Mouse (Mus musculus): ENCODE measurements at regions not wholly inside any gene's neighbourhood (a gene's known extent, or its start where the extent isn't known, plus 50 kb on each side); places are given as distances from the start of the nearest gene placed in this dataset.

DNA sequence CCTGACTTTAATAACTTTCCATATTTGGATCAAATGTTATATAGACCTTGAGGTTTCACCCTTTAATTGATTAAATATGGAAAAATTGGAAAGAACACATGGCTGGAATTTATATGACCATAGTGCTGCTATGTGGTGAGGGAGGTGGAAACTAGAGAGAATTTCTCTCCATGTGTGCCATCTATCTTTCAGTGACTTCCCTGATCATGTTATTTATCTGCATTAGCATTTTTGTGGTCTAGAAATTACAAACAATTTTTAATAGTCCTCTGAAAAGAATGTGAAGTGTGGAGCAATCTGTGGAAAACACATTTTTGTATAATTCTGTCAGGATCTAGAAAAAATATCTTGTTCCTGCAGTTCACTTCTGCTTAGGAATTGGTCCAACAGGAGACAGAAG lies 152.2 kb upstream of the Thbs1 start:
- Histone ChIP-seq H3K4me3 (ENCODE audit: insufficient read depth, poor library complexity, severe bottlenecking) (no peak overlapping the region), H3ac (ENCODE audit: control insufficient read depth, insufficient read length, low read depth) (no peak overlapping the region), H3K27me3 (ENCODE audit: control insufficient read depth, insufficient read depth, insufficient read length) (no peaks in the 10 kb centered on the region), H3K36me3 (ENCODE audit: control insufficient read depth, insufficient read depth) (no peaks in the 10 kb centered on the region), H3K79me2 (ENCODE audit: control insufficient read depth, insufficient read depth) (no peaks in the 10 kb centered on the region), H3K79me3 (ENCODE audit: low read depth) (no peaks in the 10 kb centered on the region)
- TF ChIP-seq MAX (IDR thresholded peaks at IDR 0.05) (peak; percentile 66), FOSL1 (IDR thresholded peaks at IDR 0.05; ENCODE audit: insufficient read depth, low read length, poor library complexity, severe bottlenecking) (no peak), CEBPB (IDR thresholded peaks at IDR 0.05; ENCODE audit: low read depth) (peak; percentile 96)

DNA sequence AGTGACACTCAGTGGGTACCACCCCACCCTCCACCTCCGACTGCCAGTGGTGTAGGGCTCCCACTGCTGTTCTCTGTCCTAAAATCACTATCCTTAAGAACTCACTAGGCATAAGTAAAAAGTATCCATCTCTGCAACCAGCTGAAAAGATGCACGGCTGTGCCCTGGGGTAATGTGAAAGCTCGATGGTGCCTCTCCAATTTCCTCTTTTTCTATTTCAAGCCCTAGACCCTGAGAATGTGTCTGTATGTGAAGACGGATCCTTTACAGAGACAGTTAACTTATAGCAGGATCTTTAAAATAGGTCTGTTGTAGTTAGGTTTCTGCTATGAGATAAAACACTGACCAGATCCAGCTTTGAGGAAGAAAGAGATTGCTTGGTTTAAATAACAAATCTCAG lies 149.1 kb upstream of the Thbs1 start:
- H3K79me3 ChIP-seq (ENCODE audit: low read depth) = no peaks in the 10 kb centered on the region
- no peaks in the 10 kb centered on the region for H3K36me3 ChIP-seq (ENCODE audit: control insufficient read depth, insufficient read depth)
- no peaks in the 10 kb centered on the region for H3K27me3 ChIP-seq (ENCODE audit: control insufficient read depth, insufficient read depth, insufficient read length)
- no peak overlapping the region for H3K4me3 ChIP-seq (ENCODE audit: insufficient read depth, poor library complexity, severe bottlenecking)
- no peak overlapping the region for H3ac ChIP-seq (ENCODE audit: control insufficient read depth, insufficient read length, low read depth)
- no peaks in the 10 kb centered on the region for H3K79me2 ChIP-seq (ENCODE audit: control insufficient read depth, insufficient read depth)
- no peak for TF ChIP-seq MYOD1 (IDR thresholded peaks at IDR 0.05; ENCODE audit: control insufficient read depth, insufficient read length, low read depth)
- TF ChIP-seq CEBPB (IDR thresholded peaks at IDR 0.05; ENCODE audit: low read depth) = no peak
- TF ChIP-seq FOSL1 (IDR thresholded peaks at IDR 0.05; ENCODE audit: insufficient read depth, low read length, poor library complexity, severe bottlenecking) = no peak
- no peak for TF ChIP-seq USF1 (IDR thresholded peaks at IDR 0.05; ENCODE audit: low read depth)
- no peak for TF ChIP-seq MAX (IDR thresholded peaks at IDR 0.05)
- no peak for TF ChIP-seq CTCF (IDR thresholded peaks at IDR 0.05; ENCODE audit: control insufficient read depth, insufficient read depth, insufficient read length)
- no peak for TF ChIP-seq MYOG (IDR thresholded peaks at IDR 0.05; ENCODE audit: control insufficient read depth, extremely low read depth, insufficient read length)

DNA sequence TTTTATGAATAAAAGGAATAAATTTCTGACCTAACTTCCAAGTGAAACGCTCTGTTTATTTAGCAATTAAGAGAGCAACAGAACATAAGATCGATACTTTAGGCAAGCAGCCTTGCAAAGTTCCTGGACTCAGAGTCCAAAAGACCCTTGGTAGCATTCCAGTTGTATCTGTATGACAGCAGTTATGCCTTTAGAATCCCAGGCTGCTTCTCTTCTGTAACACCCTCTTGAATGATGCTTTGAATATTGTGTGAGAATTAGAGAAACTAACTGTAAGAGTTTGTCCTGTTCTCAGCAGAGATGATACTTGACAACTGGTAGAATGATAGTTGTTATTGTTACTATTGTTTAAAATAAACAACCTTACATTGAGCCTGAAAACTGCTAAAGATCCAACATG lies 148.2 kb upstream of the Thbs1 start:
- TF ChIP-seq CEBPB (IDR thresholded peaks at IDR 0.05; ENCODE audit: low read depth) = no peak
- TF ChIP-seq MYOG (IDR thresholded peaks at IDR 0.05; ENCODE audit: control insufficient read depth, extremely low read depth, insufficient read length) = no peak
- no peak for TF ChIP-seq MAX (IDR thresholded peaks at IDR 0.05)
- no peak for TF ChIP-seq USF1 (IDR thresholded peaks at IDR 0.05; ENCODE audit: low read depth)
- TF ChIP-seq MYOD1 (IDR thresholded peaks at IDR 0.05; ENCODE audit: control insufficient read depth, insufficient read length, low read depth) = no peak
- no peak for TF ChIP-seq CTCF (IDR thresholded peaks at IDR 0.05; ENCODE audit: control insufficient read depth, insufficient read depth, insufficient read length)
- no peak for TF ChIP-seq FOSL1 (IDR thresholded peaks at IDR 0.05; ENCODE audit: insufficient read depth, low read length, poor library complexity, severe bottlenecking)
- no peaks in the 10 kb centered on the region for H3K27me3 ChIP-seq (ENCODE audit: control insufficient read depth, insufficient read depth, insufficient read length)
- no peaks in the 10 kb centered on the region for H3K36me3 ChIP-seq (ENCODE audit: control insufficient read depth, insufficient read depth)
- H3ac ChIP-seq (ENCODE audit: control insufficient read depth, insufficient read length, low read depth) = no peak overlapping the region
- H3K4me3 ChIP-seq (ENCODE audit: insufficient read depth, poor library complexity, severe bottlenecking) = no peak overlapping the region
- H3K79me2 ChIP-seq (ENCODE audit: control insufficient read depth, insufficient read depth) = no peaks in the 10 kb centered on the region
- H3K79me3 ChIP-seq (ENCODE audit: low read depth) = no peaks in the 10 kb centered on the region

DNA sequence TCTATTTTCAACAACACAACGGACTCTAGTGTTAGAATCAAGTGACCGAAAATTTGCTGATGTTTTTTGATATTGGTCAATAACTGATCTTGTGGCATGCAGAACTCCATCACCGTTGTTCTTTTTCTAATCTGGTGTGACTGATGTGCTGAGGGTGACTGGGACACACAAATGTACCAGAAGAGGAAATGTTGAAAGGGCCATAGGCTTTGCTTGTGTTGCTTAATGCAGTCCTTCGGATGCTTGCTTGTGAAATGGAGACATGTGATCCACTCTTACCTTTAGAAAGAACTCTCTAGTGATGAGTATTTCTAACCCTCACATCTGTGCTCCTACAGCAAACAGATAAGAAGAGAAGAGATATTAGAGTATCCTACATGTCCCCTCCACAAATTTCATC lies 145.9 kb upstream of the Thbs1 start:
- no peak overlapping the region for H3ac ChIP-seq (ENCODE audit: control insufficient read depth, insufficient read length, low read depth)
- no peak overlapping the region for H3K4me3 ChIP-seq (ENCODE audit: insufficient read depth, poor library complexity, severe bottlenecking)
- no peaks in the 10 kb centered on the region for H3K36me3 ChIP-seq (ENCODE audit: control insufficient read depth, insufficient read depth)
- no peaks in the 10 kb centered on the region for H3K79me3 ChIP-seq (ENCODE audit: low read depth)
- TF ChIP-seq MYOD1 (IDR thresholded peaks at IDR 0.05; ENCODE audit: control insufficient read depth, insufficient read length, low read depth) (no peak), MAX (IDR thresholded peaks at IDR 0.05) (no peak), MYOG (IDR thresholded peaks at IDR 0.05; ENCODE audit: control insufficient read depth, extremely low read depth, insufficient read length) (no peak), FOSL1 (IDR thresholded peaks at IDR 0.05; ENCODE audit: insufficient read depth, low read length, poor library complexity, severe bottlenecking) (no peak), CEBPB (IDR thresholded peaks at IDR 0.05; ENCODE audit: low read depth) (no peak), CTCF (IDR thresholded peaks at IDR 0.05; ENCODE audit: control insufficient read depth, insufficient read depth, insufficient read length) (no peak), USF1 (IDR thresholded peaks at IDR 0.05; ENCODE audit: low read depth) (no peak)
- no peaks in the 10 kb centered on the region for H3K79me2 ChIP-seq (ENCODE audit: control insufficient read depth, insufficient read depth)
- H3K27me3 ChIP-seq (ENCODE audit: control insufficient read depth, insufficient read depth, insufficient read length) = no peaks in the 10 kb centered on the region

DNA sequence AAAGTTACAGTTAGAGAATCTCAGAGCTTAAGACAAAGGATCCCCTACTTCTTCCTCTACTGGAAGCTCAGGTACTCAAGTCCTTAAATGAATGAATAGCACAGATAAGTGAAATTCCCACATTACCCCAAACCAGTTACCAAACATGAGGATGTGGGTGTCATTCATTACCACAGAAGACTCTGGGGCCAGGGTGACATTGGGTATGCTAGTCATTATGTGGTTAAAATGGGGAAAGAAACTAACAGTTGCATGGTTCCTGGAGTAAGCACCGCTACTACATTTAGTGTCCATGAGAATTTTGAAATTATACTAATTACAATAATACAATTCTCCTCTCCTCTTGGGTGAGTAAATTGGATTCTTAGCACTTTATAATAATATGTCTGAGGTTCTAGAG lies 142.9 kb upstream of the Thbs1 start:
- no peaks in the 10 kb centered on the region for H3K79me3 ChIP-seq (ENCODE audit: low read depth)
- TF ChIP-seq CTCF (IDR thresholded peaks at IDR 0.05; ENCODE audit: control insufficient read depth, insufficient read depth, insufficient read length) = no peak
- TF ChIP-seq CEBPB (IDR thresholded peaks at IDR 0.05; ENCODE audit: low read depth) = no peak
- TF ChIP-seq MAX (IDR thresholded peaks at IDR 0.05) = no peak
- no peak for TF ChIP-seq MYOD1 (IDR thresholded peaks at IDR 0.05; ENCODE audit: control insufficient read depth, insufficient read length, low read depth)
- no peak for TF ChIP-seq FOSL1 (IDR thresholded peaks at IDR 0.05; ENCODE audit: insufficient read depth, low read length, poor library complexity, severe bottlenecking)
- TF ChIP-seq USF1 (IDR thresholded peaks at IDR 0.05; ENCODE audit: low read depth) = no peak
- TF ChIP-seq MYOG (IDR thresholded peaks at IDR 0.05; ENCODE audit: control insufficient read depth, extremely low read depth, insufficient read length) = no peak
- no peaks in the 10 kb centered on the region for H3K36me3 ChIP-seq (ENCODE audit: control insufficient read depth, insufficient read depth)
- no peak overlapping the region for H3ac ChIP-seq (ENCODE audit: control insufficient read depth, insufficient read length, low read depth)
- H3K79me2 ChIP-seq (ENCODE audit: control insufficient read depth, insufficient read depth) = no peaks in the 10 kb centered on the region
- H3K27me3 ChIP-seq (ENCODE audit: control insufficient read depth, insufficient read depth, insufficient read length) = no peaks in the 10 kb centered on the region
- no peak overlapping the region for H3K4me3 ChIP-seq (ENCODE audit: insufficient read depth, poor library complexity, severe bottlenecking)

DNA sequence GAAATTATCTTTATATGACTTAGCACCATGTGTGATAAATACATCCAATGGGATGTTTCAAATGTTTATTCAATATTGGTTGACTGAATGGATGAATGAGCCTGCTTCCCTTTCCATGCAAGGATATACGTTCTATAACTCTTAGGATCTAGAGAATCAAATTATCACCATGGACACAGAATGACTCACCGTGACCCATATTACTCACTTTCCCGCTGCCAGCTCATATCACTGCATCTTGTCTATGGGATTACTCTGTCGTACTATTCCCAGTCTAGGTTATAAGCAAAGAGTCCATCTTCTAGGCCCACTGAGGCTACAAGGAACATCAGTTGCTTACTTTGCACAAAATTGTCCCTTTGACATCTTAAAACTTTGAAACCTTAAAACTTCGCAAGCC lies 141.0 kb upstream of the Thbs1 start:
- Histone ChIP-seq H3ac (ENCODE audit: control insufficient read depth, insufficient read length, low read depth) (no peak overlapping the region), H3K27me3 (ENCODE audit: control insufficient read depth, insufficient read depth, insufficient read length) (no peaks in the 10 kb centered on the region), H3K36me3 (ENCODE audit: control insufficient read depth, insufficient read depth) (no peaks in the 10 kb centered on the region), H3K79me2 (ENCODE audit: control insufficient read depth, insufficient read depth) (no peaks in the 10 kb centered on the region), H3K79me3 (ENCODE audit: low read depth) (no peaks in the 10 kb centered on the region), H3K4me3 (ENCODE audit: insufficient read depth, poor library complexity, severe bottlenecking) (no peak overlapping the region)
- no peak for TF ChIP-seq MYOD1 (IDR thresholded peaks at IDR 0.05; ENCODE audit: control insufficient read depth, insufficient read length, low read depth)
- TF ChIP-seq FOSL1 (IDR thresholded peaks at IDR 0.05; ENCODE audit: insufficient read depth, low read length, poor library complexity, severe bottlenecking) = peak; percentile 74

Data from C2C12 (cell line).